Mouse (Mus musculus) CD8-positive naive resting alpha-beta T cell, adult 57 days (primary cell): ENCODE measurements around the gene H60c. TPM values are rescaled to one million over a fixed set of nuclear protein-coding genes. Genes with fewer than 3 reads are reported as not detected.

Experiments
- total RNA-seq: library from RNA; stranded (reverse); gene quantifications from one replicate; pipeline ENCODE4 v1.2.4, GENCODE M21; 2023

H60c gene
- not detected for total RNA-seq

GRCm38 (mm10) chr10:3267671-3268070 is at the start of gene H60c:
Gene H60c (minus strand): TSS chr10:3267771.

Other genes starting within 250 kb of the H60c start
- 0.31 TPM for gene Ppp1r14c, start 98.3 kb upstream of the H60c start, total RNA-seq